Mouse (Mus musculus): Measurements from ENCODE around the gene Kirrel3. TPM values are rescaled to one million over a fixed set of nuclear protein-coding genes. Genes with fewer than 3 reads are reported as not detected.

The Kirrel3 gene
- polyA plus RNA-seq, 1 experiment from 2014 or later, result 1.3 TPM

- peaks cover 23% of the 10 kb centered on the region for H3K27me3 ChIP-seq (replicated peaks)
- no peak for ATAC-seq (ENCODE audit: insufficient number of reproducible peaks, low FRiP score)
- H3K9ac ChIP-seq, result no peak overlapping the region
- 78% methylated on average over 9 of the region's 9 CpGs for WGBS
- no peaks in the 10 kb centered on the region for H3K36me3 ChIP-seq
- no peaks in the 10 kb centered on the region for H3K9me3 ChIP-seq (replicated peaks)
- H3K4me2 ChIP-seq, result no peak overlapping the region
- H3K4me1 ChIP-seq (replicated peaks), result no peaks in the 10 kb centered on the region
- H3K27ac ChIP-seq (ENCODE audit: poor library complexity, severe bottlenecking), result no peak overlapping the region
- no peak overlapping the region for H3K4me3 ChIP-seq
Measured at GRCm38 (mm10) chr9:34562437-34563000, 76.8 kb downstream of the Kirrel3 start.

GRCm38 (mm10) chr9:34573906-34574305 is 88.2 kb downstream of the Kirrel3 start:
- Histone ChIP-seq H3K27ac (ENCODE audit: poor library complexity, severe bottlenecking) (no peak overlapping the region), H3K9ac (no peak overlapping the region), H3K36me3 (no peaks in the 10 kb centered on the region), H3K27me3 (replicated peaks) (no peaks in the 10 kb centered on the region), H3K4me1 (replicated peaks) (no peaks in the 10 kb centered on the region), H3K4me2 (no peak overlapping the region), H3K4me3 (no peak overlapping the region), H3K9me3 (replicated peaks) (no peaks in the 10 kb centered on the region)
- ATAC-seq (ENCODE audit: insufficient number of reproducible peaks, low FRiP score), result no peak
- 81% methylated on average over 4 of the region's 4 CpGs for WGBS

GRCm38 (mm10) chr9:34574611-34575010 is 88.9 kb downstream of the Kirrel3 start:
- H3K27ac ChIP-seq (ENCODE audit: poor library complexity, severe bottlenecking), result no peak overlapping the region
- no peaks in the 10 kb centered on the region for H3K9me3 ChIP-seq (replicated peaks)
- H3K36me3 ChIP-seq, result no peaks in the 10 kb centered on the region
- 84% methylated on average over 6 of the region's 6 CpGs for WGBS
- H3K4me3 ChIP-seq, result no peak overlapping the region
- no peaks in the 10 kb centered on the region for H3K4me1 ChIP-seq (replicated peaks)
- ATAC-seq (ENCODE audit: insufficient number of reproducible peaks, low FRiP score), result no peak
- no peak overlapping the region for H3K9ac ChIP-seq
- H3K4me2 ChIP-seq, result no peak overlapping the region
- no peaks in the 10 kb centered on the region for H3K27me3 ChIP-seq (replicated peaks)

- Histone ChIP-seq H3K27ac (ENCODE audit: poor library complexity, severe bottlenecking) (no peak overlapping the region), H3K4me1 (replicated peaks) (no peaks in the 10 kb centered on the region), H3K4me2 (no peak overlapping the region), H3K27me3 (replicated peaks) (no peaks in the 10 kb centered on the region), H3K9me3 (replicated peaks) (no peaks in the 10 kb centered on the region), H3K9ac (no peak overlapping the region), H3K4me3 (no peak overlapping the region), H3K36me3 (no peaks in the 10 kb centered on the region)
- WGBS, result 71% methylated on average over 6 of the region's 6 CpGs
- no peak for ATAC-seq (ENCODE audit: insufficient number of reproducible peaks, low FRiP score)
Measured at GRCm38 (mm10) chr9:34579174-34579573, 93.5 kb downstream of the Kirrel3 start.

GRCm38 (mm10) chr9:34580059-34580458 is 94.4 kb downstream of the Kirrel3 start:
- Histone ChIP-seq H3K9ac (no peak overlapping the region), H3K4me1 (replicated peaks) (no peaks in the 10 kb centered on the region), H3K4me2 (no peak overlapping the region), H3K36me3 (no peaks in the 10 kb centered on the region), H3K4me3 (no peak overlapping the region), H3K27me3 (replicated peaks) (no peaks in the 10 kb centered on the region), H3K9me3 (replicated peaks) (no peaks in the 10 kb centered on the region), H3K27ac (ENCODE audit: poor library complexity, severe bottlenecking) (no peak overlapping the region)
- WGBS, result 95% methylated on average over 1 of the region's 1 CpGs
- ATAC-seq (ENCODE audit: insufficient number of reproducible peaks, low FRiP score), result no peak

GRCm38 (mm10) chr9:34582496-34582895 is 96.8 kb downstream of the Kirrel3 start:
- Histone ChIP-seq H3K4me1 (replicated peaks) (no peaks in the 10 kb centered on the region), H3K9me3 (replicated peaks) (no peaks in the 10 kb centered on the region), H3K36me3 (no peaks in the 10 kb centered on the region), H3K27me3 (replicated peaks) (no peaks in the 10 kb centered on the region), H3K27ac (ENCODE audit: poor library complexity, severe bottlenecking) (no peak overlapping the region), H3K9ac (no peak overlapping the region), H3K4me3 (no peak overlapping the region), H3K4me2 (no peak overlapping the region)
- WGBS, result 83% methylated on average over 1 of the region's 1 CpGs
- ATAC-seq (ENCODE audit: insufficient number of reproducible peaks, low FRiP score), result no peak

- Histone ChIP-seq H3K36me3 (no peaks in the 10 kb centered on the region), H3K27me3 (replicated peaks) (no peaks in the 10 kb centered on the region), H3K4me2 (no peak overlapping the region), H3K27ac (ENCODE audit: poor library complexity, severe bottlenecking) (no peak overlapping the region), H3K9ac (no peak overlapping the region), H3K9me3 (replicated peaks) (no peaks in the 10 kb centered on the region), H3K4me3 (no peak overlapping the region), H3K4me1 (replicated peaks) (no peaks in the 10 kb centered on the region)
- WGBS, result 27% methylated on average over 2 of the region's 2 CpGs
- ATAC-seq (ENCODE audit: insufficient number of reproducible peaks, low FRiP score), result no peak
Measured at GRCm38 (mm10) chr9:34585487-34585886, 99.8 kb downstream of the Kirrel3 start.

- Histone ChIP-seq H3K4me2 (no peak overlapping the region), H3K4me3 (no peak overlapping the region), H3K27me3 (replicated peaks) (no peaks in the 10 kb centered on the region), H3K9me3 (replicated peaks) (no peaks in the 10 kb centered on the region; the same call in 1 of the 2 replicates), H3K27ac (ENCODE audit: poor library complexity, severe bottlenecking) (no peak overlapping the region), H3K4me1 (replicated peaks) (no peaks in the 10 kb centered on the region), H3K36me3 (no peaks in the 10 kb centered on the region), H3K9ac (no peak overlapping the region)
- WGBS, result 63% methylated on average over 2 of the region's 2 CpGs
- ATAC-seq (ENCODE audit: insufficient number of reproducible peaks, low FRiP score), result no peak
Measured at GRCm38 (mm10) chr9:34586080-34586479, 100.4 kb downstream of the Kirrel3 start.

GRCm38 (mm10) chr9:34589799-34590198 is 104.1 kb downstream of the Kirrel3 start:
- Histone ChIP-seq H3K9me3 (replicated peaks) (no peaks in the 10 kb centered on the region; the same call in 1 of the 2 replicates), H3K9ac (no peak overlapping the region), H3K4me3 (no peak overlapping the region), H3K27me3 (replicated peaks) (no peaks in the 10 kb centered on the region), H3K4me1 (replicated peaks) (no peaks in the 10 kb centered on the region), H3K4me2 (no peak overlapping the region), H3K36me3 (no peaks in the 10 kb centered on the region), H3K27ac (ENCODE audit: poor library complexity, severe bottlenecking) (no peak overlapping the region)
- WGBS, result 88% methylated on average over 1 of the region's 1 CpGs
- ATAC-seq (ENCODE audit: insufficient number of reproducible peaks, low FRiP score), result no peak

GRCm38 (mm10) chr9:34592073-34592610 is 106.4 kb downstream of the Kirrel3 start:
- 31% methylated on average over 3 of the region's 3 CpGs for WGBS
- Histone ChIP-seq H3K4me3 (no peak overlapping the region), H3K27me3 (replicated peaks) (no peaks in the 10 kb centered on the region), H3K4me1 (replicated peaks) (no peaks in the 10 kb centered on the region), H3K4me2 (no peak overlapping the region), H3K9me3 (replicated peaks) (no peaks in the 10 kb centered on the region; the same call in 1 of the 2 replicates), H3K36me3 (no peaks in the 10 kb centered on the region), H3K9ac (no peak overlapping the region), H3K27ac (ENCODE audit: poor library complexity, severe bottlenecking) (no peak overlapping the region)
- ATAC-seq (ENCODE audit: insufficient number of reproducible peaks, low FRiP score), result no peak

GRCm38 (mm10) chr9:34593889-34594288 is 108.2 kb downstream of the Kirrel3 start:
- no peaks in the 10 kb centered on the region for H3K36me3 ChIP-seq
- H3K9ac ChIP-seq, result no peak overlapping the region
- WGBS, result 61% methylated on average over 4 of the region's 4 CpGs
- ATAC-seq (ENCODE audit: insufficient number of reproducible peaks, low FRiP score), result no peak
- no peak overlapping the region for H3K4me2 ChIP-seq
- no peak overlapping the region for H3K4me3 ChIP-seq
- H3K27me3 ChIP-seq (replicated peaks), result no peaks in the 10 kb centered on the region
- H3K27ac ChIP-seq (ENCODE audit: poor library complexity, severe bottlenecking), result no peak overlapping the region
- H3K4me1 ChIP-seq (replicated peaks), result no peaks in the 10 kb centered on the region
- H3K9me3 ChIP-seq (replicated peaks), result no peaks in the 10 kb centered on the region; the same call in 1 of the 2 replicates

- H3K9ac ChIP-seq, result no peak overlapping the region
- no peaks in the 10 kb centered on the region for H3K4me1 ChIP-seq (replicated peaks)
- H3K27me3 ChIP-seq (replicated peaks), result no peaks in the 10 kb centered on the region
- H3K4me2 ChIP-seq, result no peak overlapping the region
- H3K27ac ChIP-seq (ENCODE audit: poor library complexity, severe bottlenecking), result no peak overlapping the region
- H3K4me3 ChIP-seq, result no peak overlapping the region
- no peaks in the 10 kb centered on the region for H3K36me3 ChIP-seq
- 42% methylated on average over 4 of the region's 4 CpGs for WGBS
- no peaks in the 10 kb centered on the region for H3K9me3 ChIP-seq (replicated peaks)
- no peak for ATAC-seq (ENCODE audit: insufficient number of reproducible peaks, low FRiP score)
Measured at GRCm38 (mm10) chr9:34600326-34600725, 114.6 kb downstream of the Kirrel3 start.

Data from heart, embryonic 12.5 days (tissue).